Mouse (Mus musculus): ENCODE results near the gene Lrriq3. TPM values are rescaled to one million over a fixed set of nuclear protein-coding genes. Genes with fewer than 3 reads are reported as not detected.
A peak's percentile ranks its signal among the peaks of the same experiment; 100 is the strongest.

Gene Lrriq3
- not detected in 2 replicates for polyA plus RNA-seq (2012; rRNA removed)

DNA sequence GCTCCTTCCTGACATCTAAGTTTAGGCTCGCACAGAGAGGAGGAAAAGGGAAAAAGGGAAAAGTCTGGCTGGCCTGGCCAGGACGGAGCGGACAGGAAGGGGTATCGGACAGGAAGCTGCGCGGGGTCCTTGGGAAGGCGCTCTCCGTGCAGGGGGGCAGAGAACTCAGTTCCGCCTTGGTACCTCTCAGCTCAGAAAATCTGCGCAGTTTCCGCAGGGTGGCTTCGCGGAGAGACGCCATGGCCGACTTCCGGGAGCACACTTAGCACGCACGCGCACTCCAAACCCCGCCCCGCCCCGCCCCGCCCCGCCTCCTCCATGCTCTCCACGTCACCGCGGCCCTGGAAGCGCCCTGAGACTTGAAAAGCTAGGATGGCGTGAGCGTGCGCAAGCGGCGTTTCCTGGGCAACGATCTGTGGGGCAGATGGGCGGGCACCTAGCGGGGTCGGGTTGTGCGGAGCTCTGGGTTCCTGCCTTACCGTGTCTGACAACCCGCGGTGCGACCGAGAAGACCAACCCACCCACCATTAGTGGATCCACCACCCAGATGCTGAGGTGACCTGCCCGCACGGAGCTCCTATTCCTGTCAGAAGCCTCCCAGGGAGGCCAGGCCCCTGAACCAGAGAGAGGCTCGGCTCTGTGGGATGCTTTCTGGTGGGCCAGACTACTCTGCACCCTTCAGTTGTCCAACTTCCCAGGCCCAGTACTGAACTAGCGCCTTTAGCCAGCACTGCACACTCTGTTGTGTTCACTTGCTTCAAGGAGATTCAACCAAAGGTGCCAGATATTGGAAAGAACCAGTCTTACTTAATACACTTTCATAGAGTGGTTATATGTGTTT is at the start of gene Lrriq3, which contains the start of gene Fpgt:
TSS of gene Lrriq3 (plus strand) at position 319 of the 841 bp plus-strand sequence.
TSS of gene Fpgt (minus strand) at position 288 of the 841 bp plus-strand sequence.
- peak; percentile 67 for DNase-seq (ENCODE audit: low read depth, low spot score)
- WGBS: 2% methylated on average over 47 of the region's 47 CpGs

DNA sequence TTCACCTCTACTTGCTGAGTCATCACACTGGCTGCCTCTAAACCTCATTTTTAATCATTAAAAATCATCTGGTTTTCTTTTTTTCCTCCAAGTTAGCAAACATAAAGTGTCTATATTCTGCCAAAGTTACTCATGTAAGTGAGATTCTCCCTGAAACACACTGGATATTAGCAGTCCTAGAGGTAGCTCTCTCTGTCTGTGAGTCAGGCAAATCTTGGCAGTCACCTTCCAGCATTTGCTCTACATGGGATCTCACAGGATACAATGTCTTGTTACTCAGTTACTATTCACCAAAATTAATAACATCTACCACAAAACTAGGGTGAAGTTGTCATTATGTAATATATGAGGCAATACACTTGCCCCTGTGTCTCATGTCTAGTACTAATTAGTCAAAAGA is 41.2 kb upstream of the Lrriq3 start:
- no peak for DNase-seq (ENCODE audit: low read depth, low spot score)

DNA sequence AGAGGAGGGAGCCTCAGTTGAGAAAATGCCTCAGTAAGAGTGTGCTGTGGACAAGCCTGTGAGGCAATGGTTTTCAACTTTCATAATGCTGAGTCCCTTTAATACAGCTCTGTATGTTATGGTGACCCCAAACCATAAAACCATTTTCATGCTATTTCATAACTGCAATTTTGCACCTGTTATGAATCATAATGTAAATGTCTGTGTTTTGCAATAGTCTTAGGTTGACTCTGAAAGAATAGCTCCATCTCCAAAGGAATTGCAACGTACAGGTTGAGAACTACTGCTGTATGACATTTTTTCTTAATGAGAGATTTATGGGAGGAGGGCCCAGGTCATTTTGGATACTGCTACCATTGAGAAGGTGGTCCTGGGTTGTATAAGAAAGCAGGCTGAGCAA is 40.0 kb upstream of the Lrriq3 start:
- no peak for DNase-seq (ENCODE audit: low read depth, low spot score)
- 16% methylated on average over 1 of the region's 1 CpGs for WGBS

DNA sequence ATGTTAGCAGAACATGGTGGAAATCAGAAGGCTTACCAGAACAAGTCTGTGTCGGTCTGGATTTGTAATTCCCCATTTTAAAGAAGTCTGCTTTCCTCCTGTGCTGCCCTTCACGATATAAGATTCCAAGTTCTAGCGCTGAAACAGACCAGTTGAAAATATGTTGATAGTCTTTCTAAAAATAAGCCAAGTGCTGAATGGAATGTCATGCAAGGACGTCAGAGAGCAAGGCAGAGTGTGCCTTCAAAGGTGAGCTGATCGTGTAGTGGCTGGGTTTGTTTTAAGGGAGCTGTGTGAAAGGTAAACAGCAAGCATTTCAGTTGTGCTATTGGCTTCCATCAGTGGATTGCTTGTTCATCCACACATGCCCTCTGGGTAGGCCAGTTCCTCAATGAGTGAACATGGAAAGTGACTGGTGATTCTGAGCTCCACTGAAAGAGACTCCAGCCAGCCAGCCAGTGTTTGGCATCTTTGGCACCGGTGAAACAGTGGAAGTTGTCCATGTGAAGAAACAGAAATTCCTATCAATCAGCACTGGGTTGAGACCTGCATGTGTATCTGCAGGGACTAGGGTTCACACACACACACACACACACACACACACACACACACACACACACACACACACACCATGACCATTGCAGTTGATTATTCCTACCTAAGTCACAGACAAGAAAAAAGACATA is 37.9 kb upstream of the Lrriq3 start, which contains the start of gene Tnni3k:
TSS of gene Tnni3k (minus strand) at position 177 of the 686 bp plus-strand sequence.
- WGBS: 67% methylated on average over 6 of the region's 6 CpGs

DNA sequence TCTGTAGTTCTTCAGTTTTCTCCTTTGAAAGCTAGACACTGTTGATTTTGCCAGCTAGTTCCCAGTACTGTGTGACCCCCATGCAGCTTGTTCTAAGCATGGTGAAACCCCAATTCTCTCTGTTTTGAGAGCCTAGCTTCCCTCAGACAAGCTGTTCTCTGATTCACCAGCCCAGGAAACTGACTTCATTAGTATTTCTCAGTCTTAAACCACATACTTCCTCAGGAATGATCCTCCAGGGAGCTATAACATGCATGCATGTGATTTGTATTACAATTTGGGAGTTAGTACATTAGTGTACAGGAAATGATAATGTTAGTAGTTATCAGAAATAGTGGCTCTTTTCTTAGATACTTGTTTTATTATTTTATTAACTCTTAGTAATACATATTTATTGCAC is 36.6 kb upstream of the Lrriq3 start:
- no peak for DNase-seq (ENCODE audit: low read depth, low spot score)

More for the DNA sequence above, 37.9 kb upstream of the Lrriq3 start, which contains the start of gene Tnni3k:
- DNase-seq (ENCODE audit: low read depth, low spot score): no peak

DNA sequence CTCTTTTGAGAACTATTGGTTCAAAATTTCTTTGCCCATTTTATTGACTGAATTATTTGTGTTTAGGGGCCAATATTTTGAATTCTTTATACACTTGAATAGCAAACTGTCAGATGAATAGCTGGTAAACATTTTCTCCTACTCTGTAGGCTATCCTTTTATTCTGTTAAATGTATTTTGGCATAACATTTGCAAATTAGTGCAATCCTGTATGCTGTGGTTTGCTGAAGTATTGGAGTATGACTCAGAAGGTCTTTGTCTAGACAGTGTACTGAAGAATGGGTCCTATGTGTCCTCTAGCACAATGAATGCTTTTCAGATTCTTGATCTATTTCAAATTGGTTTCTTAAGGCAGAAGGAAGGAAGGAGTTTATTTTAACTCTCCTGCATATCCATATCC is 35.7 kb upstream of the Lrriq3 start:
- no peak for DNase-seq (ENCODE audit: low read depth, low spot score)

DNA sequence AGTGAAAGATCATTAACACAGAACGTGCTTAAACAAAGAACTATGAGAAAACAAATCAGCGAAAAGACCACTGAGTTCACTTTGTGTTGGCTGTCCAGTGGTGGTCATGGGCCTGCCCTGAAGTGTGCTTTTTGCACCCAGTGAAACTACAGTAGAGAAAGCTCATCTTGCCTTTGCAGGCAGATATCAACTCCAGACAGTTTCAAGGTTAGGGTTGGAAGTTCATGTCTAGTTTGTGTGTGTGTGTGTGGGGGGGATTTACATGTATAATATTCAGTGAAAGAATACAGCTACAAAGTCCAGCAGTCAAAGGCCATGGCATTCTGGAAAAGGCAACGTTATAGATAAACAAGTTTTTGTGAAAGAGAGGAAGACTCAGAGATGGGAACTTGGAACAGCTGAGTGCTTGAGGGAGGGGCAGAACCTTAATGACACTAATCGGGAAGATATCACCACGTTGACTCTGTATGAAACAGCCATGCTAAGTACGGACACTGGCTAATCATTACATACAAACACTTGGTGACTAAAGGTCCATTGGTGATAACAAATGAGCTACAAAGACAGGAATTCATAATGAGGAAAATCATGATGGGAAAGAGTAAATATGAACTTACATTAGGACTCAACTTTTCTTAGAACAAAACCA is 34.3 kb upstream of the Lrriq3 start:
- no peak for DNase-seq (ENCODE audit: low read depth, low spot score)
- 47% methylated on average over 6 of the region's 6 CpGs for WGBS

DNA sequence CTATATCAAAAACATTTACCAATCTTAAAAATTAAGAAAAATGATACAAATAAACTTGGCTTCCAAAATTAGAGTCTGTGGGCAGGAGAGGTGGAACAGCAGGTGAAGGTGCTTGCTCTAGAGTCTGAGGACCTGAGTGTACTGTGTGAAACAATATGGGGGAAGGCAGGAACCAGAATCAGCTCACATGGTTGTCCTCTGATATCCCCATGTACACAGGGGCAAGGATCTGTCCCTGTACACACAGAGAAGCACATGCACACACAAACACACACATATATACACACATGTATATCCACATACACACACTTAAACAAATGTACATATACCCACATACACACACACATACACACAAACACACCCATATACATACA is 33.8 kb upstream of the Lrriq3 start:
- DNase-seq (ENCODE audit: low read depth, low spot score): no peak

DNA sequence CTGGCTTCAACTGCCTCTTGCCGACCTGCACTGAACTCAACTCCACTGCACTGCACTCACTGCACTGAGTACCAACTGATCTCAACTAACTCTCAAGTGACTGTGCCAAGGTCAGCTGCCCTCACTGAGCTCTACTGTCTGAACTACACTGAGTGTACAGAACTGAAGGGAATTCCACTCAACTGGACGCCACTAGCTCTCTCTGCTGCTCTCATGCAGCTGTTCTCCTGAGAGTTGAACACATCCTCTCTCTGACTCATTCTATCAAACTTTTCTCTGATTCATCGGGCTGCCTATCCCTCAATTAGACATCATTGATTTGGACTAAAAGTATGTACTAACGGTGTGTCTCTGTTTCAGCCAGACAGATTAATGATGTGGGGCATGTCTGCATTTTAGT is 15.3 kb upstream of the Lrriq3 start:
- DNase-seq (ENCODE audit: low read depth, low spot score): no peak
- WGBS: 87% methylated on average over 4 of the region's 4 CpGs

DNA sequence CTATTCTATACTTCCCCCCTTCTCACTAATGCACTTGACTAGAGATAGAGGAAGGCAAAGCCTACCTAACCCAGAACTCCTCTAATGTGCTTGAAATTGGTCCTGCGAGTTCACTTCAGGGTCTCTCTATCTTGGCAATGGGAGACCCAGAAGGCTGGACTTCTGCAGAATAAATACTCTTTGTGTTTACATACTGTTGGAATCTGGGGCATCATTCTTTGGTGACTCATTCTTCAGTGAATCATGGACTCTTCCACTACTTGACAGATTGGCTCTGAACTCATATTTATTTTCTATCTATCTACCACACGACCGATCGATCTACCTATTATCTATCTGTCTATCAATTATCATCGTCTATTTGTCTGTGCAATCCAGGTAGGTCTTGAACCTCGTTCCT is 1.2 kb upstream of the Lrriq3 start:
- 83% methylated on average over 6 of the region's 6 CpGs for WGBS

DNA sequence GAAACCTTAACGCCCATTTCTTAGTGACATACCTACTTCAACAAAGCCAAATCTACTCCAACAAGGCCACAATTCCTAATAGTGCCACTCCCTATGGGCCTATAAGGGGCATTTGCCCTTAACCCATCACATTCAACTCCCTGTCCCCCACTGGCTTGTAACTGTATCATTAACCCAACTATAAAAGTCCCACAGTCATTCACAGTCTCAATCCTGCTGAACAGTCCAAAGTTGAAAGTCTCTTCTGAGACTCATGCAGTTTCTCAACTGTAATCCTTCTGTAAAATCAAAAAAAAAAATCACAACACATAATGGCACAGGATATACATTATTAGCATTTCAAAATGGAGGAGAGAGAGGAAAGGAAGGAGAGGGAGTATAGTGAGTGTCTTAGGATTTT is 6.0 kb downstream of the Lrriq3 start:
- DNase-seq (ENCODE audit: low read depth, low spot score): no peak
- 76% methylated on average over 1 of the region's 1 CpGs for WGBS

More for the DNA sequence above, 1.2 kb upstream of the Lrriq3 start:
- DNase-seq (ENCODE audit: low read depth, low spot score): no peak

DNA sequence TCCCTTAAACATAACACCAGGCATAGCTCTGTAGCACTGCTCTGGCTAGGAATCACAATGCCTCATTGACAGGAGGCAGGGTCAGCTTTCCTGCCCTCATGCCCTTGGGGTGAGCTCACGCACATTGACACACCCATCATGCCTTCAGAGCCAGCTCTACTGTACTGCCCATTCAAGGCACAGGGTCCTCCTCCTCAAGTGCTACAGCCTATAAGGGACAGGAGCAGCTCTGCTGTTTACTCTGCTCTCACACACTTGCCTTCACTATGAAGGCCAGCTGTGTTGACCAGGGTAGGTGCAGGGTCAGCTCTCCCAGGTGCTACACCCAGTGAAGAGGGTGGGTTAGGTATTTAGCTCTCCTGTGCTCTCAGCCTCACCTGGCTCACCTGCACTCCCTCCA is 12.7 kb downstream of the Lrriq3 start:
- DNase-seq (ENCODE audit: low read depth, low spot score): no peak
- 50% methylated on average over 1 of the region's 1 CpGs for WGBS

DNA sequence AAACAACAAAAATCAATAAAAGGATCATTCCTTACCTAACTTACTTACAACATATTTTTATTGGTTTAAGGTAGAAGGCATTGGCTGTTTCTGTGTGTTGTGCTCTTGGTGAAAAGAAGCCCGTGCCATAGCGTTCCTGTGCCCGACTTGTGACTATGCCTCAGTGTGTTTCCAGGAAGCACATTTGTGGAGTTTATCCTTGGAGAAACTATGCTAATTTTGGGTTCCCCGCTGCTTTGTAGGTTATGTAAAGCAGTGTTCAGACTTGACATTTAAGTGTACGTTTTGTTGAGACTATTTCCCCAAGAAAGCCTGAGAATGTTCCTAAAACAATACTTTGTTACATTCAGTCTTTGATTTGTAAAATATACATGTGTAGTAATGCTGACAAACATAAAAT is 44.5 kb downstream of the Lrriq3 start:
- WGBS: 86% methylated on average over 5 of the region's 5 CpGs
- no peak for DNase-seq (ENCODE audit: low read depth, low spot score)

DNA sequence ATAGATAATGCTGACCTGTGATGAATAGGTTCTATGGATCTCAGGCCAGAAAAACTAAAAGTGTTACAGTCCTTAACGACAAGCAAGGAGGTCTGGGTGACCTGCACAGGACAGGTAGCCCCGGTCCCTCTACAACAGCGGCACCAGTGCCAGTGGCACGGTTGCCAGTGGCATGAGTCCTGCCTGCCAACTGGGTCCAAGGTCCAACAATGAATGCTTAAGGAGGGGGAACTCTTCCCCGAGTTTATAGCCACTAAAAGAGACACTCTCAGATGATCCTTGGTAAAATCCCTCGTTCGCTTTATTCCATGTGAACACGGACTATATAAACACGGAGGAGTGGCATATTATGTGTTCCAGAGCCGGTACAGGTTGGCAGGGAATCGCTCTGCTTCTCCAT is 47.8 kb downstream of the Lrriq3 start:
- DNase-seq (ENCODE audit: low read depth, low spot score): peak; percentile 52
- 38% methylated on average over 11 of the region's 11 CpGs for WGBS

DNA sequence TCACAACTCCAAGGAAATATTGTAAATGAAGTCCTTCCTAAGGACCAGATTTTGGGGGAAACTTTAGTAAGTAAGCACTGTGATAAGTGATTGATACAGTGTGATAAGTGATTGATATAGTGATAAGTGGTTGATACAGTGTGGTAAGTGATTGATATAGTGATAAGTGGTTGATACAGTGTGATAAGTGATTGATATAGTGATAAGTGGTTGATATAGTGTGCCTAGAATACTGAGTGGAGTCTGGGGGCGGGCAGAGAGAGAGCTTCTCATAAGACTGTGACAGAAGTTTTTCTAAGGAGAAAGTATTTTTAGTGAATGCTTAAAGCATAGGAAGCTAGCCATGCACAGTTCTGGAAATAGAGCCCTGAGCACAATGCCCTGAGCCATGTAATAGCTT is 51.1 kb downstream of the Lrriq3 start:
- DNase-seq (ENCODE audit: low read depth, low spot score): no peak
- WGBS: 85% methylated on average over 1 of the region's 1 CpGs

DNA sequence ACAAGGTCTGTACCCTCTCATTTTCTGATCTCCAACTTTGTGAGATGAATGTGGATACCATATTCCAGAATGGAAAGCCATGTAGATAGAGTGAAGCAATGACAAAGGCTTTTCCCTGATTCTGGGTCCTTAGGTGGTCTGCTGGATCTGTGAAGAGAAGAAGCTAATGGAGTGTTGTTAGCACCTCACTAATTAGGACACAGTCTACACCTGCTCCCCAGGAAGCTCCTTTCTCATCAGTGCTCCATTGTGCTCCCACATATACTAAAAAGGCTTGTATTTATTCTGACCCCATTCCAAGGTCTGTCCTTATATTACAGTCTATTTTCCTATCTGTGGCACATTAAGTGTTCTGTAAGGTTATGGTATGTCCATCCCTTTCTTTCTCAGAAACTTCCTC is 68.6 kb downstream of the Lrriq3 start:
- no peak for DNase-seq (ENCODE audit: low read depth, low spot score)

DNA sequence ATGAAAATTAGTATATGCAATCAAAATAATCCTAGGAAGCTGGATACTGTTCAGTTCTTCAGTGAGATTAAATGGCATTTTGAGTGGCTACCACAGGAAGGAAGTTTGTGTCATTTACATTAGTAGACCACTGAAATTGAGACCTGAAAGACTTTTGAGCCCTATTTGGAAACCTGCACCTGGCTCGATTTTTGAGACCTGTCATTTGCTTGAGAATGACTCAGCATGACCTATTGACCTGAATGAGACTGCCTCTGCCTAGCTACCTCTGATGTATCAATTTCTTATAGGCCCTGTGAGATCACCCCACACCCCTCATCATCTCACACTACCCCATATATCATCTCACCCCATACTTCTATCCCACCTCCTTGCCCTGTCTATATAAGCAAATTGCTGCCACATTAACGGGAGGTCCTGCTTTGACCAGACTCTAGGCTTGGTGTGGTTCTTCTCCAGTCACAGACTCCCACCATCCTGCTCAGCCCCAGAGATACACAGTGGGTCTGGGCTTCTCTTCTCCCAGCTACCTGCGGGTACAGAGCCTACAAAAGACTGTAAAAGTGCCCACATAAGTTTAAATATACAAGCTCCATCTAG is 87.2 kb downstream of the Lrriq3 start:
- WGBS: 52% methylated on average over 3 of the region's 3 CpGs

DNA sequence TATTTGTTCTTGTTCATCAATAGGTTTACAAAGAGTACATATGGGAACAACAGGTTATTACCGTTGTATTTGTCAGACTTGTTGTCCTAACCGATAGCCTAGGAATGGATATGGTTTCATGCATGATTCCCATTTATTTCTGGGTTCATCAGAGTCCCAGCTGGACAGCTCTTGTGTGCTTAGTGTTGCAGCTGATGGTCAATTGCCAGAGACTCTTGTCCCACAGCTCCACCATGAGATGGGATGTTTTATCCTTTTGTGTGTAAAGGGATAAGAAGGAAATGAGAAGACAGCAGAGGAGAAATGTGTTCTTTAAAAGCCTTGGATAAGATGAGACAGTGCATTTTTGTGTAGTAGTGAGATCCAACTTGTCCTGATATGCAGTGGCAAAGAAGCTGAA is 93.2 kb downstream of the Lrriq3 start:
- WGBS: 66% methylated on average over 2 of the region's 2 CpGs

More for the DNA sequence above, 87.2 kb downstream of the Lrriq3 start:
- no peak for DNase-seq (ENCODE audit: low read depth, low spot score)

DNA sequence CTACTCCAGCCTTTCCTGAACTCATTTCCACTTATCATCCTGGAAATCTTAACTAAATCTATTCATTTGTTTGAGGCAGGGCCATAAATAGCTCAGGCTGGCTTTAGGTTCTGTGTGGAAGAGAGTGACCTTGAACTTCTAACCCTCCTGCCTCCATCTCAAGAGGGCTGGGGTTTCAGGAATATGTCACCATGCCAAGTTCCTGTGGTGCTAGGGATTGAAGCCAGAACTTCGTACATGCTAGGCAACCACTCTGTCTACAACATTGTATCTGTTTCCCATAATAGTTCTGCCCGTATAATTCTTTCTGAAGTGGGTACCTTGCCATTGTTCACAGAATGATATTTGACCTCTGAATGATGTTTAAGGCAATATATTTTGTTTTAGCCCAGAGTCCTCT is 95.6 kb downstream of the Lrriq3 start:
- DNase-seq (ENCODE audit: low read depth, low spot score): no peak
- 31% methylated on average over 2 of the region's 2 CpGs for WGBS

More for the DNA sequence above, 93.2 kb downstream of the Lrriq3 start:
- DNase-seq (ENCODE audit: low read depth, low spot score): no peak

DNA sequence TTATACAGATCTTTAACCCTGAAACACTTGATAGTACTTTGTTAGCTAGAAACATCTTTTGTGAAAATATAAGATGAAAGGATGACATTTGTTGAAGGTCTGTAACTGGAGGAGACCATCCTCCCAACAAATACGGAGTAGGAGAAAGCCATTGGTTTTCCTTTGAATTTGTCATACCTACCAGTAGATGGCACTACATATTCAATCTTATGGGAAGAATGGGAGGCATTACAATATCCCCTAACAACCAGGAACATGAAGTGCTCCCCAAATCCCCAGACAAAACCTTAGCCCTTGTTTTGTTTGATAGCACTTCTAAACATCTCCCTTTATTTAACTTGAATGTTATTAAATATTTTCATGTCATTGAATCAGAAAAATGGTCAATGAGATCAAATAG is 141.7 kb downstream of the Lrriq3 start:
- DNase-seq (ENCODE audit: low read depth, low spot score): no peak
- WGBS: 12% methylated on average over 1 of the region's 1 CpGs

Measured in large intestine, adult 2 months (tissue).